Mouse (Mus musculus): ENCODE measurements around the gene Trim63. TPM values are rescaled to one million over a fixed set of nuclear protein-coding genes. Genes with fewer than 3 reads are reported as not detected.

The Trim63 gene
- polyA plus RNA-seq, 1 experiment from 2014 or later, result 0.75 TPM

GRCm38 (mm10) chr4:134343071-134344031, 28.4 kb downstream of the Trim63 start, which contains the start of gene Slc30a2:
Slc30a2 (plus strand) TSS chr4:134343181.
- no peak for DNase-seq (ENCODE audit: low spot score)
- Histone ChIP-seq H3K4me3 (ENCODE audit: low read depth, low read length) (peak within 1 kb of the TSS; percentile 18; the same call in 1 of the 2 replicates), H3K4me1 (ENCODE audit: insufficient read depth, low read depth, low read length) (peaks cover 7% of the 10 kb centered on the region), H3K27me3 (replicated peaks; ENCODE audit: insufficient read depth, low read length) (peaks cover 18% of the 10 kb centered on the region), H3K9me3 (ENCODE audit: low read length) (no peaks in the 10 kb centered on the region), H3K27ac (ENCODE audit: low read length) (no peak within 1 kb of the TSS), H3K9ac (replicated peaks; ENCODE audit: low read depth) (no peak within 1 kb of the TSS), H3K4me2 (replicated peaks; ENCODE audit: low read depth, low read length) (peak within 1 kb of the TSS; percentile 45), H3K36me3 (ENCODE audit: insufficient read depth, low read length) (no peaks in the 10 kb centered on the region)
- TF ChIP-seq CTCF (IDR thresholded peaks at IDR 0.05) (0 out of 2 replicates have a peak, but pooled peaks have one; percentile 7), EP300 (IDR thresholded peaks at IDR 0.05) (no peak)
- WGBS, result 3% methylated on average over 55 of the region's 61 CpGs
- no peak for ATAC-seq

DNA sequence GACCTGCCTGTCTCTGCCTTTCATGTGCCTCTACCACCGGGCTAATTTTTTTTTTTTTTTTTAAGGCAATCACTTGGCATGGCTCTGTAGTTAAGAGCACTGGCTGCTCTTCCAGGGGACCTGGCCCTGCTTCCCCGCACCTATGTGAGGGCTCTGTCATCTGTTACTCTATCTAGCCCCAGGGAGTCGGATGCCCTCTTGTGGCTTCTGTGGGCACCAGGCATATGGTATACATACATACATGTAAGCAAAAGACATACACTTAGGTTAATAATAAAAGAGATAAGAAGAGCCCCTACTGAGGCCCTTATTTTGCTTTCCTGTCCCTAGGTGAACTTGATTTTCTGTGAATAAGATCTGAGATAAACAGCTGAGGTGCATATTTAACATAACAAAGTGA, 29.7 kb downstream of the Trim63 start:
- WGBS, result 45% methylated on average over 3 of the region's 3 CpGs
- ATAC-seq, result no peak

GRCm38 (mm10) chr4:134345802-134346201, 30.9 kb downstream of the Trim63 start:
- Histone ChIP-seq H3K36me3 (ENCODE audit: insufficient read depth, low read length) (no peaks in the 10 kb centered on the region), H3K4me2 (replicated peaks; ENCODE audit: low read depth, low read length) (no peak overlapping the region), H3K27me3 (replicated peaks; ENCODE audit: insufficient read depth, low read length) (peaks cover 18% of the 10 kb centered on the region), H3K9me3 (ENCODE audit: low read length) (no peaks in the 10 kb centered on the region), H3K27ac (ENCODE audit: low read length) (no peak overlapping the region), H3K9ac (replicated peaks; ENCODE audit: low read depth) (no peak overlapping the region), H3K4me1 (ENCODE audit: insufficient read depth, low read depth, low read length) (peaks cover 7% of the 10 kb centered on the region), H3K4me3 (ENCODE audit: low read depth, low read length) (no peak overlapping the region)
- DNase-seq (ENCODE audit: low spot score), result no peak
- ATAC-seq, result no peak
- TF ChIP-seq EP300 (IDR thresholded peaks at IDR 0.05), result no peak
- no peak for TF ChIP-seq CTCF (IDR thresholded peaks at IDR 0.05)
- WGBS, result 93% methylated on average over 15 of the region's 15 CpGs

More for the DNA sequence above, 29.7 kb downstream of the Trim63 start:
- H3K4me3 ChIP-seq (ENCODE audit: low read depth, low read length), result no peak overlapping the region
- TF ChIP-seq CTCF (IDR thresholded peaks at IDR 0.05) (peak; percentile 21; the same call in 1 of the 2 replicates), EP300 (IDR thresholded peaks at IDR 0.05) (no peak)
- no peak overlapping the region for H3K27ac ChIP-seq (ENCODE audit: low read length)
- peaks cover 18% of the 10 kb centered on the region for H3K27me3 ChIP-seq (replicated peaks; ENCODE audit: insufficient read depth, low read length)
- H3K36me3 ChIP-seq (ENCODE audit: insufficient read depth, low read length), result no peaks in the 10 kb centered on the region
- H3K9ac ChIP-seq (replicated peaks; ENCODE audit: low read depth), result no peak overlapping the region
- H3K4me1 ChIP-seq (ENCODE audit: insufficient read depth, low read depth, low read length), result peaks cover 7% of the 10 kb centered on the region
- H3K9me3 ChIP-seq (ENCODE audit: low read length), result no peaks in the 10 kb centered on the region
- H3K4me2 ChIP-seq (replicated peaks; ENCODE audit: low read depth, low read length), result no peak overlapping the region
- no peak for DNase-seq (ENCODE audit: low spot score)

GRCm38 (mm10) chr4:134348078-134348477, 33.2 kb downstream of the Trim63 start:
- ATAC-seq (peak; percentile 34), DNase-seq (ENCODE audit: low spot score) (no peak)
- peaks cover 12% of the 10 kb centered on the region for H3K4me1 ChIP-seq (ENCODE audit: insufficient read depth, low read depth, low read length)
- H3K27me3 ChIP-seq (replicated peaks; ENCODE audit: insufficient read depth, low read length), result peaks cover 9% of the 10 kb centered on the region
- no peak overlapping the region for H3K9ac ChIP-seq (replicated peaks; ENCODE audit: low read depth)
- no peak for TF ChIP-seq CTCF (IDR thresholded peaks at IDR 0.05)
- TF ChIP-seq EP300 (IDR thresholded peaks at IDR 0.05), result no peak
- no peak overlapping the region for H3K4me3 ChIP-seq (ENCODE audit: low read depth, low read length)
- WGBS, result 53% methylated on average over 11 of the region's 11 CpGs
- H3K27ac ChIP-seq (ENCODE audit: low read length), result peak overlapping the region; percentile 49; the same call in 1 of the 2 replicates
- no peak overlapping the region for H3K4me2 ChIP-seq (replicated peaks; ENCODE audit: low read depth, low read length)
- H3K9me3 ChIP-seq (ENCODE audit: low read length), result no peaks in the 10 kb centered on the region
- H3K36me3 ChIP-seq (ENCODE audit: insufficient read depth, low read length), result no peaks in the 10 kb centered on the region

- no peaks in the 10 kb centered on the region for H3K36me3 ChIP-seq (ENCODE audit: insufficient read depth, low read length)
- WGBS, result 48% methylated on average over 5 of the region's 5 CpGs
- ATAC-seq (peak; percentile 70), DNase-seq (ENCODE audit: low spot score) (peak; percentile 76)
- TF ChIP-seq EP300 (IDR thresholded peaks at IDR 0.05) (peak; percentile 61), CTCF (IDR thresholded peaks at IDR 0.05) (no peak)
- no peak overlapping the region for H3K4me3 ChIP-seq (ENCODE audit: low read depth, low read length)
- peaks cover 8% of the 10 kb centered on the region for H3K4me1 ChIP-seq (ENCODE audit: insufficient read depth, low read depth, low read length)
- H3K27me3 ChIP-seq (replicated peaks; ENCODE audit: insufficient read depth, low read length), result peaks cover 4% of the 10 kb centered on the region
- H3K4me2 ChIP-seq (replicated peaks; ENCODE audit: low read depth, low read length), result no peak overlapping the region
- H3K9ac ChIP-seq (replicated peaks; ENCODE audit: low read depth), result no peak overlapping the region
- H3K27ac ChIP-seq (ENCODE audit: low read length), result peak overlapping the region; percentile 49; the same call in 1 of the 2 replicates
- H3K9me3 ChIP-seq (ENCODE audit: low read length), result no peaks in the 10 kb centered on the region
Observed at GRCm38 (mm10) chr4:134348545-134348944, 33.6 kb downstream of the Trim63 start.

DNA sequence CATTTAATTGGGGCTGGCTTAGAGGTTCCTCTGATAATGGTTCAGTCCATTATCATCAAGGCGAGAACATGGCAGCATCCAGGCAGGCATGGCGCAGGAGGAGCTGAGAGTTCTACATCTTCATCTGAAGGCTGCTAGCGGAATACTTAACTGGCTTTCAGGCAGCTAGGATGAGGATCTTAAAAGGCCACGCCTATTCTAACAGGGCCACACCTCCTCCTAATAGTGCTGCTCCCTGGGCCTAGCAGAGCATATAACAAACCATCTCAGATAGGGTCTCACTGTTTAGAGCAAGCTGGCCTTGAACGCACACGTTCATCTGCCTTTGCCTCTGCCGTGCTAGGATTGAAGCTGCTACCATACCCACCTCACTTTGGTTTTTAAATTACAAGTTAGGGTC, 34.9 kb downstream of the Trim63 start:
- Histone ChIP-seq H3K36me3 (ENCODE audit: insufficient read depth, low read length) (no peaks in the 10 kb centered on the region), H3K9me3 (ENCODE audit: low read length) (no peaks in the 10 kb centered on the region), H3K9ac (replicated peaks; ENCODE audit: low read depth) (no peak overlapping the region), H3K4me3 (ENCODE audit: low read depth, low read length) (no peak overlapping the region), H3K4me2 (replicated peaks; ENCODE audit: low read depth, low read length) (no peak overlapping the region), H3K27me3 (replicated peaks; ENCODE audit: insufficient read depth, low read length) (no peaks in the 10 kb centered on the region; the same call in 1 of the 2 replicates), H3K4me1 (ENCODE audit: insufficient read depth, low read depth, low read length) (0 out of 2 replicates have a peak, but pooled peaks cover 7% of the 10 kb centered on the region), H3K27ac (ENCODE audit: low read length) (no peak overlapping the region)
- WGBS, result 80% methylated on average over 7 of the region's 7 CpGs
- TF ChIP-seq CTCF (IDR thresholded peaks at IDR 0.05) (no peak), EP300 (IDR thresholded peaks at IDR 0.05) (no peak)
- DNase-seq (ENCODE audit: low spot score) (no peak), ATAC-seq (no peak)
